Mouse (Mus musculus): ENCODE data around the gene Arhgap22.

The Arhgap22 gene

DNA sequence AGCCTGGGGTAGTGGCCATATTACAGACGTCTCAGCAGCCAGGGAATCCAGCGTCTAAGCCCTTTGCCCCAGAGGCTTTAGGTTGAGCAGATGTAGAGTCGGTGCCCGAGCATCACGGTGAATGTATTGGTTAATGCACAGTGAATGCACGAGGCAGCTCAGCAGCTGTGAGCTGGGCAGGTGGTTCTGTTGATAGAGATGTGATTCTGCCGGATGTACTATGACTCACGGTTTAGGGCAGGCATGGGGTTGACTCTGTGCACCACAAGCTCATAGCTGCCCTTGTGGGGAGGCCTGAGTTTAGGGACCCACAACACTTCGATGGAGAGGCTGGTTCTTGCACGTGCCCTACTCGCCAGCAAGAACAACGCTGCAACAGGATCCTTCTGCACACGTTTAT lies 51.0 kb downstream of the Arhgap22 start:
- DNase-seq (ENCODE audit: extremely low read depth, insufficient read length, low spot score) = no peak

DNA sequence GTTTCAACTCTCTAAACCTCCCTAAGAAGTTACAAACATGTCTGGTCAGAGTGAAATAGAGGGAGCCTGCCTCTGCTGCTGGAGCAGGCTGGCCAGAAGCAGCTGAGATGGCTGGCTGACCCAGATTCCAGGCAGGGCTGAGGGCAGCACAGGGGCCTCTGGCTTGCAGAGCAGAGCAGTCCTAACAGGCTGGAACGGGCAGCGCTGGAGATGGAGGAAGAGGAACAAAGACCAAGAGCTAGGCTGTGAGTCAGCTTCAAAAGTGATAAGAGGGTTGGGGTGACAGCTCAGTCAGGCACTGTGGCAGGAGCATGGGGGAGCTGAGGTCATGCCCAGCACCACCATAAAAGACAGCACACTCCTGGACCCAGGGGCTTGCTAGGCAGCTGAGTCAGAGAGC lies 62.4 kb downstream of the Arhgap22 start:
- DNase-seq (ENCODE audit: extremely low read depth, insufficient read length, low spot score) = no peak

DNA sequence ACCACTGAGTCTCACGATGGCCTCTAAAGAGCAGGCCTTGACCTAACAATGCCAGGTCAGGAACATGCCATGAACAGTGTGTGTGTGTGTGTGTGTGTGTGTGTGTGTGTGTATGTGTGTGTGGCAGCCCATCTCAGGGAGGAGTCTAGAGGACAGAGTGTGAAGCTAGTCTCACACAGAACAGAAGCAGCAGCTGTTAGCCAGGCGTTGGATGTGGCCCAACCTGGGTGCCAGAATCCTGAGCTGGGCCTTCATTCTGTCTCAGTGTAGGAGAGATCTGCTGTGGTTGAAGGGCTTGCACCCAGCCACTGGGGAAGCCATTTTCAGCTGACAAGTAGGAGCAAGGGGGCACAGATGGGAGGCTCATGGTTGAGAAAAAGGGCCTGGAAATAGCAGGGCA lies 64.5 kb downstream of the Arhgap22 start:
- DNase-seq (ENCODE audit: extremely low read depth, insufficient read length, low spot score) = no peak

DNA sequence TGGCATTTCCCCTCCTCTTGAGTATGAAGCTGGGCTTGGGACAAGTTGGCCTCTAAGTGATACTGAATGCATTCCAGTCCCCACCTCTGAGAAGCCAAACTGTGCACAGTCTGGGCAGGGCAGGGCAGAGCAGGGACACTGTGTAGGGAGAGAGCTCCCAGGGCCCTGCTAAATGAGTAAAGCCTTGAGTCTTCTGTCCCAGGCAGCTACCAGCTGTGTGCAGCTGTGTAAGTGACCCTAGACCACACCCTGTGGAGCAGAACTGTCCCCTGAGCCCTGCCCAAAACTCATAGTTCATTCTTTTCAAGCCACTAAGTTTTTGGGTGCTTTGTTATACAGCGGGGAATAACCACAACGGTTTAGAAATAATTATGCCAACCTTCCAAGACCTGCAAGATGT lies 67.1 kb downstream of the Arhgap22 start:
- no peak for DNase-seq (ENCODE audit: extremely low read depth, insufficient read length, low spot score)

DNA sequence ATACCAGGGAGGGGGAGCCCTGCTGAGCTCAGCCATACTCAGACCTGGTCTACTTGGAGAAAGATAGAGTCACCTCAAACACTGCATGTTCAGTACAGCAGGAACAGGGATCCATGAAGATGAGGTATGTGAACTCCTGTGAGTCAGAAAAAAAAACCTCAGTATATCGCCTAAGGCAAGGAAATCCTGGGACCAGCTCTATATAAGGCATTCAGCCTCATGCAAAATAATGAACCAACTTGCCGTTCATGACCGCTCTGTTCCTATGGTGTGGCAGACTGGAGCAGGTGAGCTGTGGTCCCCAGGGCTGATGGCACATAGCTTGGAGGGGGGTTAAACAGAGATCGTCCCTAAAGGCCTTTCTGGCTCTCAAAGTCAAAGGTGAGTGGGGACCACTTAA lies 68.6 kb downstream of the Arhgap22 start:
- DNase-seq (ENCODE audit: extremely low read depth, insufficient read length, low spot score) = peak; percentile 31

DNA sequence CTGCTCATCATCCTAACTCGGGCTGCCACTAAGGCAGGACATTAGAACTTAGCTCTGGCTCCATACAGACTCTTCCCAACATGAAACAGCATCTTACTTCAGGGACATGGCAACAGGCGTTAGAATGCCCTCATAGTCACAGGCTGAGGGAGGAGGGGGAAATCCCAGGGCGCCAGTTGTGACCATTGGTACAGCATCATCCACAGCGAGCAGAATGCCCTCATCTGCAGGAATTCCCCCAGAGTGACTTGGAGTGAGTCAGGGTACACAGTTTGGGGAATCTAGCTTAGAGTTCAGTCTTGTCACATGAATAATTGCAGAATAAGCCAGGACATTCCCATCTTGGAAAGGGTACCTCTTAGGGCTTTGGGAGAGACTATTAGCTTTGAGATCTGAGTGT lies 74.1 kb downstream of the Arhgap22 start:
- DNase-seq (ENCODE audit: extremely low read depth, insufficient read length, low spot score) = no peak

DNA sequence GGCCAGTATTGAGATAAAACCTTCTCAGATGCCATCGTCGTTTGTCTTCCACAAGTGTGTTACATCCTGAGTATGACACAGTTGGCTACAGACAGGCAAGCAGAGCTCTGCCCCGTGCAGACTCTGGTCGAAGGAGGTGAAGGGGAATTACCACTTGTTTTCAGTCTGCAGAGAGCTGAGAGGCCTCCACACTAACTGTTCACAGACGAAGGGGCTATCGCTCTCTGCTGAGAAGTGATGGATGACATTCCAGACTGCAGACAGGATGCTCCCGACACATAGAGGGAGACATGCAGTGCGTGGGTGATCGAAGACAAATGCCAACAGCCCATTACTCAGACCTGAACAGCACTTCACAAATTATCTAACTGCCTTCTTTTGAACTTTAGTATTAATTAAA lies 76.2 kb downstream of the Arhgap22 start:
- DNase-seq (ENCODE audit: extremely low read depth, insufficient read length, low spot score) = no peak

DNA sequence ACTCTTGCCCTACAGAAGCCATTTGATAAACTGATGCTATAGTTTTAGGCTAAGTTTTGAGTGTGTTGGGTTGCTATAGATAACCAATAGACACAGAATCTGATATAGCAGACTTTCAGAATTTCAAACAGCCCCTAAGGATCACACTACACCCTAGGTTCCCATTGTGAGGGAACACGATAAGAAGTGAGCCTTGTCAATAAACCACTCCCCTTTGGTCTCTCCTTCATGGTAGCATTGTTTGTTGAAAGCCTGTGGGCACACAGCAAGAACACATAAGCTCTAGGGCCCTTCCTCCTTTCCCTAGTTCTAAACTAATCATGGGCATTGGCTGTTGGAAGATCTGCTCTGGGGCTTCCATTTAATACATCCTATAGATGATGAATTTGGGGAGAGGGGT lies 80.7 kb downstream of the Arhgap22 start:
- no peak for DNase-seq (ENCODE audit: extremely low read depth, insufficient read length, low spot score)

DNA sequence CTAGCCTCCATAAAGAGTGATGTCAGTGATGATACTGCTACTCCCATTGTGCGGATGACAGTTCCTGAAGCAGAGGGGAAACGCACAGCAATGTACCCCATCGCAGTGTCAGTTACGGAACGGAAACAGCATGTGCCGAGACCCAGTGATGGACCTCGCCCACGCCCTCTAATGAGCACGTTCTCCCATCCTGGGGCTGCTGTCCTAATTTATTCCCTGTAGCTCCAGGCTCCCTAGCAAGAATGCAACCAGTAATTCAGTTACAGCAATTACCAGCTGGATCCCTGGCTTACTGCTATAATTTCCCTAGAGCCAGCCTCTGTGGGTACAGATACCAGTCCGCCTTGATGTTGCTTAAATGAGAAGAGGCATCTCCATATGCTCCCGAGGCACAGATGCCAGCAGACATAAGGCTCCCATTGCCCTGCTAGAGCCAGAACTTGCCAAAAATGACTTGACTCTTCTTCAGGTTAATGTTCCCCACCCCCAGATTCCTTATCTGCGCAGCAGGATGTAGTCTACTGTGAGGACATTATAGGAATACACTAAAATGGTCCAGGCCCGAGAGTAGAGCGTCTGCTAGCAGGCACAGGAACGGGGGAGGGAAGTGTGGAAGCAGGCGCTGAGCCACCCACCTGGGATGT lies 83.0 kb downstream of the Arhgap22 start:
- DNase-seq (ENCODE audit: extremely low read depth, insufficient read length, low spot score) = no peak

DNA sequence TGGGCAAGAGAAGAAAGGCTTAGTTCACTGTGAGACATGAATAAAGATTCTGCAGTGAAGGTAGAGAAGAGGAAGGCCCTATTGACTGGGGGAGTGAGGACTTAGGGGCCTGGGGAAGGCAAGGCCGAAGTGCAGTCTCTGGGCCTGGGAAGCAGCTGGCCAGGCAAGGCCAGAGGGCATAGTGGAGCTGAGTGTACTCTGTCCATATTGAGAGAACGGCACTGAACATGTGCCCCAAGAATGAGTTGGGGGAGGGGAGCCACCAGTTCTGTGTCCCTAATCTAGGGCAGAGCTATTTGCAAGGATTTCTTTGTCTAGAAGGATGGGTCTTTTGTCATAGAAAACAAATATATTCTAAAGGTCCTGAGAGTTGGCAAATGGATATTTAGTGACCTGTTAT lies 86.8 kb downstream of the Arhgap22 start:
- no peak for DNase-seq (ENCODE audit: extremely low read depth, insufficient read length, low spot score)

DNA sequence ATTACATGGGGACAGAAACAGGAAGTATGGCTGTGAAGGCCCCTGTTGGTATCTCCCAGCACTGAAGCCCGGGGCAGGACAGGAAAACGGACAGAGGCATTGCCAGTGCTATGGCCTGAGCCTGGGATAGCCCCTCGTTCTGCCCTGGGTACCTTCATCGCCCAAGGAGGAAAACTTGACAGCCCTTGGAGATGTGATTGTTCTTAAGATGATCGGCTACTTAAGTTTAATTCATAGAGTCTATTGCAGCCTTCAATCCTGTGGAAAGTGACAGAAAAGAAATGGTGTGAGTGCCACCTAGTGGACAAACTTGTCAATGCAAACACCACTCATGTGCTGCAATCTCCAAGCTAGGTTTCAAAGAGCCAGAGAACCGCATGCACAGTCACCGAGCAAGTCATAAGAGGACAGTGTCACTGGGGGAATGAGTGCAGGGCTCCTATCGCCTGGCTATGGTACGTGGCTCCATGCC lies 89.6 kb downstream of the Arhgap22 start:
- DNase-seq (ENCODE audit: extremely low read depth, insufficient read length, low spot score) = peak; percentile 61

DNA sequence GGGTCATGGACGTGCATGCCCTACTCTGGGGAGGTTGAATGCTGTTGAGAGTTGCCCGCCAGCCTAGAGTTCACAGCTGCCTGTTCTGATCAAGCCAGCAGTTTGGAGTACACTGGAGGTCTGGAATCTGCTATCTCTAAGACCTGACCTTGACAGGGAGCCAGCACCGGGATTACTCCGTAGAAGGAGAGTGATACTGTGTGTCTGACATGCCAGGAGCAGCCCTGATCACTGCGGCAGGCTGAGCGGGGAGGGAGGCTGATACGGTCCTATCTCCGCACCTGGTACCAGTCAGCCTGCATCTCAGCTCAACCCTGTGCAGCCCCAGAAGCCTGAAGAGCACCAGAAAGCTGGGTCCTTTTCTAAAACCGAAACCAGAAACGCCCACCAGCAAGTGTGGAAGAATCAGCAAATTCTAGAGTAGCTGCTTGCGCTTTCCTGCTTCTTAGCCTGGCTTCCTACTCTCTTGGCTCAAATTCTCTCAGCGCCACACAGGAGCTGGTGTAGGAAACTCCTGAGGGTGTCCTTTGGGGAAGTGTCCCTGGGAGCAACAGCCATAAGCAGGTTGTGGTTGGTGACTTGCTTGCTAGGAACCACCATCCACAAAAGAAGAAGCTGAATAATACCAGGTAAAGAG lies 91.9 kb downstream of the Arhgap22 start:
- DNase-seq (ENCODE audit: extremely low read depth, insufficient read length, low spot score) = no peak

DNA sequence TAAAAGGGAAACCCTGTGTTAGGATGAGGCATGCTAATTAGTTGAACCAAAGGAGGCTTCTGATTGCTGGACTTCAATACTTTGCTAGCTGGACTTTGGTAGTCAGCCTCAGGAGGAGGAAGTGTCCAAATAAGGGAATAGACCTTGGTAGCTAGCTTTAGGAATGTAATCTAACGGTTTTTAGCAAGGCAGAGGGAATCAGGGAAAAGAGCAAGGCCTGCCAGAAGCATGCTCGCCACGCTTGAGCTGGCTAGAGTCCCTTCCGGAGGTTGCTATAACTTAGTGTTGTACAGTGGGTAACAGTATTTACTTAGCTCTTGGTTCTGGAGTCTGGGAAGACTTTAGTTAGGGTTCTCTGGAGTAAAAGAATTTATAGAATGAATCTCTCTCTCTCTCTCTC lies 96.9 kb downstream of the Arhgap22 start:
- no peak for DNase-seq (ENCODE audit: extremely low read depth, insufficient read length, low spot score)

DNA sequence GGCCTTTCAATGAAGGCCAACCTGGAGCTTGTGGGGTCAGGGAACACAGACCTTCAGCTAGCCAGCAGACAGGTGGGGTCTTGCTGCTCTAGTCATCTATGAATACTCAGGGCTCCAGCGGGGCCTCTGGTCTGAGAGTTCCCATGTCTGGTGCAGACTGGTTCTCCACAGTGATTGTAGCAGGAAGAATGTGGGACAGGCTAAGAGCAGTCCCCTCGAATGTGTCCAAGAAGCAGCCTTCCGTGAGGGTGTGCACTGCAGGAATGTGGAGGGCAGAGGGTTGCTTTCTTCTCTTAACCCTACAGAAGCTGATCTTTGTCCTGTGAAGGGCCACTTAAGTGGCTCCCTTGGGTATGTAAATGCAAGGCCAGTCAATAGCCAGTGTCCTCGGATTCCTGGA lies 98.5 kb downstream of the Arhgap22 start:
- no peak for DNase-seq (ENCODE audit: extremely low read depth, insufficient read length, low spot score)

DNA sequence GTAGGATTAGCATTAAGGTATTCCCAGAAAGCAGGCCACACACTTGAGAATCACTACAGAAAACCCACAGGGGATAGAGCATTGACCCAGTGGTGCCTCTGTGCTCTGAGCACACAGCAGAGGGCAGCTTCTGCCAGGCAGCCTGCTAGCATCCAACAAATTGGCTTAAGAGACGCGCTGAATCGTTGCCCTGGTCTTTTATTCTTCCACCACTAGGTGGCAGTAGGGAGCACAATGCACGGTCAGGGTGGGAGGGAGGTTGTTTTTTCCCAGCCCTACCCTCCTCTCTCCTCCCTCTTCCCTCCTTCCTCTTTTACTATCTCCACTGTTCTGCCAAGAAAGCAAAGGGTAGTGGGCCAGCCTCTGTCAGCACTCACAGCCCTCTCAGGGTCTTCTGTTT lies 99.8 kb downstream of the Arhgap22 start:
- DNase-seq (ENCODE audit: extremely low read depth, insufficient read length, low spot score) = peak; percentile 39

DNA sequence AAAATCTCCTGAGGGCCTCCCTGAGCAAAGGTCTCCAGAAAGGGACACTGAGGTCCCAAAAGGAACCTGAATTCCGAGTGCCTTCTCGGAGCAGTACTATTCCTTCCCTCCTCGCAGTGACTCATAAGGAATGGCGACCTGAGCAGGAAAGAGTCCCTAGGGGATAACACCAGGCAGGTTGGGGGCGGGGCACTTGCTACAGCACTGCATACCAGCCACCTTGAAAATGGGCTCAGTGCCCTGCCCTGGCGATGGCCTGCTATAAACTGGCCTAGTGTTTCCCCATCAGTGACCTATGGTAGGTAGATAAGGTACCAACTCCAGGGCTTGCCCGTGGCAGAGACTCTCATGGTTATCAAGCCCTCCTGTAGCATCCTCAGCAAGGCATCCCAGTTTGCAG lies 100.3 kb downstream of the Arhgap22 start:
- DNase-seq (ENCODE audit: extremely low read depth, insufficient read length, low spot score) = no peak

DNA sequence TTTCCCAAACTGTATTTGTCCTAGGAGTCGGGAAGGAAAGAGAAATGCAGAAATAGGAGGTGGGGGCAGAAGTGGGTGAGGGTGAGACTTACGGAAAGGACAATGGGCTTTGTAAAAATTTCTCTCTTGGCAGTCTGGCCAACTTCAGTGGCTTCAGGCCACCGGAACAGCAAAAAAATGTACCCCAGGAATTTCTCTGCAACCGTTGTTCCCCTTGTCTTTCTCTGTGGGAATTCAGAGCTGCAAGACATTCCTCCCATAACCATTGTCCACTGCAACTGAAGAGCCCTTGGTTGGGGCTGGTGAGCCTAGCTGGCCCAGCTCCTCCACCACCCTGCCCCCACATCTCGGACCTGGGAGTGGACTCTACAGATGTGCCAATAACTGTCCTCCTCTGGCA lies 101.3 kb downstream of the Arhgap22 start:
- DNase-seq (ENCODE audit: extremely low read depth, insufficient read length, low spot score) = no peak

DNA sequence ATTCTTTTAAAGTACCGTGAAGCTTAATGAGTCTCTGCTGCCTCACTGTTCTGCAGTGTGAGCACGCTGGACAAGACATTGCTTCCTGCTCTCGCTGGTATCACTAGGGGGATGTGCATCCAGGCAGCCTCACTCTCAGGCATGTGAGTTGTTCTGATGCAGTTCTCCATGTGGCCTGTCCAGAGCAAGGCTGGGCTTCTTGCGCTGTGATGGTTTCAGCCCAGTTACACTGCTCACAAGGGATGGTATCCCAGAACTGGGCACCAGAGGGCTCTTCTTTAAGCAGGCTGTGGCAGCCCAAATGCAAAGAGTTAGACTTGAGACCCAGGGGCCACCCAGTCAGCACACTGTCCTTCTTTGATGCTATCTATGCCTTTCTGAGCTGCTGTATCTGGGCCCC lies 101.9 kb downstream of the Arhgap22 start:
- DNase-seq (ENCODE audit: extremely low read depth, insufficient read length, low spot score) = no peak

DNA sequence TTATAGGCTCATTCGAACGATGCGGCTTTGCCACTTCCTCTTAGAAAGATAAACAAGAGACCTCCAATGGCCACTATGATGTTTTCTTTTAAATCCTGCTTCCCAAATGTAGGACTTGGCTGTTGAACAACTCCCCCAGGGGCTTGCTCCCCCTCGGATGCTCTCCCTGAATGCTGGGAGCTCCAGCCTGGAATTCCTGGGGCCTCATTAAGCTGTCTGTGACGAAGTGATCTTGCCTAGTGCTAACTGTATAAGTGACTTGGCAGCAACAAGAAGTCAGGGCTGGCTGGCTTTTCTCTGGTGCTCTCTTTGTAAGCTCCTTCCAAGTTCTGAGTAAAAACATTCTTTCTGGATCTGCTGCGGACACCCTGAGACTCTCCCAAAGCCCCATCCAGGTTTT lies 104.1 kb downstream of the Arhgap22 start:
- DNase-seq (ENCODE audit: extremely low read depth, insufficient read length, low spot score) = no peak

DNA sequence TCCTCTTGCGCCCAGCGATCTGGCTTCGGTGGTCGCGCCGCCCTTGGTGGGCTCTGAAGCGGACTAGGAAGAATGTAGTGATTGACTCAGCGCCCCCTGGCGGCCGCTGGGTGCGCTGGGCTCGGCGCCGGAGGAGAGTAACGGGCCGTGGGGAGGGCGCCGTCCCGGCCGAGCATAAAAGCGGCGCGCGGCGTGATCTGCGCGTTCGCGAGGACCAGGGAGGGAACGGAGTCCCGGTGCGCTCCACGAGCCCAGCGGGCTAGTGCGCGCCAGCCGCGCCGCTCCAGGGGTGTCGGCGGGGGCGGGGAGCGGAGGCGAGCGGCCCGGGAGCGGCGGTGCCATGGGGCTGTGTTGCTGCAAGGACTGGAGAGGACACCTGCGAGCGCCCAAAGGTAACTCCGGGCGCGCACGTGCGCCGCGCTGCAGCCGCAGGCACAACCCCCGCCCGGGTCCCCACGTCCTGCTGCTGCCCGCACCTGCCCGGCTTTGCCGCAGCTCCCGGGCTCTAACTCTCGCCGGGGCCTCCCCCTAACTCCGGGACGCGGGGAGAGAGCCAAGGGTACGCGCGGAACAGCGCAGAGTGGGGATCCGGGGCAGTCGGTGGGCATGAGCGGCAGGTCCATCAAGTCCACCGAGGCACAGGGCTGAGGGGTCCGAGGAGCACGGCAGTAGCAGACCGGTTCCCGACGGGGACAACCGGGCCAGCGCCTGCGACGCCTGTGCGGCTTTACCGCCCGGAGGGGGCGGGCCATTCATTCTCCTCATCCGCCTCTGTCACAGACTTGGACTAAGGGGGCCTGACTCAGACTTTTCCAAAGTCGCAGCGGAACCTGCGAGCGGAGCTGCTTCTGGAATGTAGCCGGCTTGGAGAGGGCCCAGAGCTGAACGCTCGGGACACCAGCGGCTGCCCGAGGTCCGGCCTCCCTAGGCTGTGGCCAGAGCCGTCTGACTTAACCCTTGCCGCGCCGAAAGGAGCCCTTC lies 106.0 kb downstream of the Arhgap22 start:
- peak; percentile 86 for DNase-seq (ENCODE audit: extremely low read depth, insufficient read length, low spot score)

DNA sequence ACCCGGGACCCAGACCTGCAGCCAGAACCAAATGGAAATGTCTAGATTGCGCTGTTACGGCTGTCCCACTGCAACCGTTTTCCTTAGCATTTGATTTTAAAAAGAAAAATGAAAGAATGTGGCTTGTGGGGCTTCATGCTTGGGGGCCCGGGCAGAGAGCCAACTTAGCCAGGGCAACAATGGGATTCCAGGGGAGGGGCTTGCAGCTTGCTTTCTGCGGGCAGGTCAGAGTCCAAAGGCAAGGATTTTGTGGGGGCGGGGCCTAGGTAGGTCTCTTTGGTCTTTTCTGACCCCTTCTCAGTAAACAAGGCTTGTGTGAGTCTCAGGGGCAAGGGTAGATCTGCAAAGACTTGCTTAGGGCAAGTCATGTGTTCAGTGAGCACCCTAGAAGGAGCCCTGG lies 107.0 kb downstream of the Arhgap22 start:
- no peak for DNase-seq (ENCODE audit: extremely low read depth, insufficient read length, low spot score)

Data from 3134 (cell line).